Mouse (Mus musculus) liver, embryonic 12.5 days (tissue): Measurements from ENCODE around the gene Tex10. TPM values are rescaled to one million over a fixed set of nuclear protein-coding genes. Genes with fewer than 3 reads are reported as not detected.
"Not testable (repeated sequence)": the region's sequence is repeated elsewhere in the genome, so short reads cannot be mapped to it uniquely, and the experiment has no call there.

Source experiments
- ATAC-seq: fragments of 200-750 bp; cut with Nextera tagmentation; 2 replicates; pipeline ENCODE4 v1.8.0; 2017; ENCODE audit warnings: moderate number of reproducible peaks, mild to moderate bottlenecking, moderate library complexity
- H3K27ac ChIP-seq: fragments of 300-500 bp; sonication (generic); 2 replicates; pipeline ENCODE4 v1.5.1; 2016; ENCODE audit warnings: mild to moderate bottlenecking
- H3K27me3 ChIP-seq: fragments of 300-500 bp; sonication (generic); replicated peaks from 2 replicates; pipeline ENCODE4 v1.6.1; 2016; ENCODE audit warnings: mild to moderate bottlenecking, moderate library complexity
- H3K36me3 ChIP-seq: fragments of 300-500 bp; sonication (generic); 2 replicates; pipeline ENCODE4 v1.6.1; 2016; ENCODE audit warnings: mild to moderate bottlenecking, moderate library complexity
- H3K4me1 ChIP-seq: fragments of 300-500 bp; sonication (generic); 2 replicates; pipeline ENCODE4 v1.6.1; 2016
- H3K4me2 ChIP-seq: fragments of 300-500 bp; sonication (generic); 2 replicates; pipeline ENCODE4 v1.6.1; 2016; ENCODE audit warnings: mild to moderate bottlenecking, moderate library complexity
- H3K4me3 ChIP-seq: fragments of 300-500 bp; sonication (generic); 2 replicates; pipeline ENCODE4 v1.5.1; 2016; ENCODE audit warnings: mild to moderate bottlenecking, moderate library complexity
- H3K9ac ChIP-seq: fragments of 300-500 bp; sonication (generic); 2 replicates; pipeline ENCODE4 v1.6.1; 2016; ENCODE audit warnings: mild to moderate bottlenecking, moderate library complexity
- H3K9me3 ChIP-seq: fragments of 300-500 bp; sonication (generic); replicated peaks from 2 replicates; pipeline ENCODE4 v1.6.1; 2016; ENCODE audit warnings: mild to moderate bottlenecking, moderate library complexity
- WGBS: fragments of 180-500 bp; shearing (Covaris S2); methylation state at CpG from one replicate; pipeline ENCODE4 v1.1.7; 2016; ENCODE audit not compliant: insufficient replicate concordance; 5-methylcytosine and 5-hydroxymethylcytosine counted together
- polyA plus RNA-seq: library from polyadenylated mRNA; unstranded; fragments of >200 nt; fragmentation: Nextera tagmentation; extraction: Ambion mirVana; gene quantifications from 2 replicates; pipeline ENCODE4 v1.2.1, GENCODE M21; 2016

Gene Tex10
- polyA plus RNA-seq, 1 experiment from 2014 or later: 36.7 TPM

DNA sequence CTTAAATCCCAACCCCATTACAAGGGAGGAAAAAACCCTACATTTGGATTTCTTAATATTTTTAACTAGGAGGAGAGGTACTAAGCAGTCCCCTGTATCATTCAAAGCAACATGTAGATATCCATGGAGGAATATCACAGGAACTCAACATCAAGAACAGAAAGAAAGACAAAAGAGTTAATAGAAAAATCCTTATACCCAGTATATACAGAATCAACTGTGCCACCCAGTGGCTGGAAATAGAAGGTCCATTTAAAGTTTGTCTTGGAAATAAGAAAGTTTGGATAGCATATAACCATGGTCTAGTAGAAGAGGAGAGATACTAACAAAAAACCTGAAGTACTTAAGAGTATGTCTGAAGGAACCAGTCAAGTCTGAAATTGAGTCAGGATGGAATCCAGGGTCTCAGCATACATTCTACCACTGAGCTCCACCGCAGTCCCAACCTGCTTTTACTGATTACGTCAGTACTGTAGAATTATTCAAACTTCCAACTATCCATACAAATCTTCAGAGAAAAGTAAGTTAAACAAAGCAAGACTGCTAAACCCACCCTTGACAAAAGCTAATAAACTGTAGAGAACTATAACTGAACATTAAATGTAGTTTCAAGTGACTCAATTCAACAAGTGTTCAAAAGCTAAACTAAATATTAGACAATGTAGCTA is 19.0 kb downstream of the Tex10 start:
- Histone ChIP-seq H3K4me2 (no peak overlapping the region), H3K27ac (no peak overlapping the region), H3K4me1 (no peaks in the 10 kb centered on the region), H3K27me3 (no peaks in the 10 kb centered on the region), H3K9ac (no peak overlapping the region), H3K4me3 (no peak overlapping the region), H3K36me3 (peaks cover 80% of the 10 kb centered on the region), H3K9me3 (no peaks in the 10 kb centered on the region)
- no peak for ATAC-seq
- 90% methylated on average over 2 of the region's 2 CpGs for WGBS

DNA sequence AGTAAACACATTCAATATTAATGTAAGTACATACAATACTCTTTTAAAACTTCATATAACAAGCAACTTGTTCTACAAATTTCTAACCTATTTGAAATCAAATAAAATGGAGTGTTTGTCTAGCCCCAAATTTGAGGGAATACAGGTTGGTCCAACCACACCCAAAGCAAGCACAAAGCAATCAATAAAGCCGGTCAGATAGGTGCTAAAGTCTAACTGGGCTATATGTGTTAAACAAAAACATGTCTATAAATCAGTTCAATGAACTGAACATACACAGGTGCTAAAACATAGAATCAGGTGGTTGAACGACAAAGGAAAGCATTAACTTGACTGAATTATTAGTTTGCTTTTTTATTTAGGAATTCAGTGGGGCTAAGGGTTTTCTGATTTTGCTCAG is 45.2 kb downstream of the Tex10 start:
- H3K9ac ChIP-seq: no peak overlapping the region
- no peaks in the 10 kb centered on the region for H3K9me3 ChIP-seq
- WGBS: 72% methylated on average over 2 of the region's 2 CpGs
- H3K27ac ChIP-seq: no peak overlapping the region
- no peaks in the 10 kb centered on the region for H3K27me3 ChIP-seq
- no peak overlapping the region for H3K4me3 ChIP-seq
- H3K4me2 ChIP-seq: no peak overlapping the region
- H3K4me1 ChIP-seq: peaks cover 4% of the 10 kb centered on the region; the same call in 1 of the 2 replicates
- peaks cover 64% of the 10 kb centered on the region for H3K36me3 ChIP-seq
- no peak for ATAC-seq

- no peak overlapping the region for H3K27ac ChIP-seq
- no peak overlapping the region for H3K9ac ChIP-seq
- H3K4me3 ChIP-seq: no peak overlapping the region
- H3K9me3 ChIP-seq: no peaks in the 10 kb centered on the region
- no peaks in the 10 kb centered on the region for H3K27me3 ChIP-seq
- H3K4me1 ChIP-seq: peaks cover 4% of the 10 kb centered on the region; the same call in 1 of the 2 replicates
- H3K4me2 ChIP-seq: no peak overlapping the region
- H3K36me3 ChIP-seq: peaks cover 58% of the 10 kb centered on the region
- 62% methylated on average over 3 of the region's 3 CpGs for WGBS
- no peak for ATAC-seq
Measured at GRCm38 (mm10) chr4:48427413-48427812, 45.8 kb downstream of the Tex10 start.

GRCm38 (mm10) chr4:48423738-48424137 is 49.5 kb downstream of the Tex10 start:
- H3K27ac ChIP-seq: no peak overlapping the region
- no peak overlapping the region for H3K4me2 ChIP-seq
- H3K36me3 ChIP-seq: peaks cover 41% of the 10 kb centered on the region
- no peak overlapping the region for H3K9ac ChIP-seq
- no peaks in the 10 kb centered on the region for H3K9me3 ChIP-seq
- peaks cover 4% of the 10 kb centered on the region; the same call in 1 of the 2 replicates for H3K4me1 ChIP-seq
- H3K27me3 ChIP-seq: no peaks in the 10 kb centered on the region
- ATAC-seq: no peak
- H3K4me3 ChIP-seq: no peak overlapping the region
- WGBS: 40% methylated on average over 2 of the region's 2 CpGs

DNA sequence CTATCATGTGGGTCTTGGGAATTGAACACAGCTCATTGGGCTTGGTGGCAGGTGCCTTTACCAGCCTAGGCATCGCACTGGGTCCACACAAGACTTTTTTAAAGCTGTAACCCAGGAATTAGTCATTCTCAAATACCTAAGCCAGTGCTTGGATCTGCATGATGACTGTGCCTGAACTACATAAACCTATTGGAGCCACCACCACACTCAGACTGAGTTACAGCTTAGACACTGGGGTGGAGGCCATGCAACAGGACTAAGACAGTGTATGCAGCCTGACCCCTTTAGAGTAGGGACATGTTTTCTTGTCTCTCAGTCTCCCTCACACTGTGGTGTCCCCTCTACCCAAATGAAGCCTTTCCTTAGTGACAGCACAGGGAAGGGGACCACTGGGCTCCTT is 50.6 kb downstream of the Tex10 start:
- Histone ChIP-seq H3K36me3 (peaks cover 33% of the 10 kb centered on the region), H3K4me3 (no peak overlapping the region), H3K9ac (no peak overlapping the region), H3K9me3 (no peaks in the 10 kb centered on the region), H3K27ac (no peak overlapping the region), H3K4me1 (peaks cover 4% of the 10 kb centered on the region; the same call in 1 of the 2 replicates), H3K4me2 (no peak overlapping the region), H3K27me3 (no peaks in the 10 kb centered on the region)
- no peak for ATAC-seq
- WGBS: 74% methylated on average over 1 of the region's 1 CpGs

DNA sequence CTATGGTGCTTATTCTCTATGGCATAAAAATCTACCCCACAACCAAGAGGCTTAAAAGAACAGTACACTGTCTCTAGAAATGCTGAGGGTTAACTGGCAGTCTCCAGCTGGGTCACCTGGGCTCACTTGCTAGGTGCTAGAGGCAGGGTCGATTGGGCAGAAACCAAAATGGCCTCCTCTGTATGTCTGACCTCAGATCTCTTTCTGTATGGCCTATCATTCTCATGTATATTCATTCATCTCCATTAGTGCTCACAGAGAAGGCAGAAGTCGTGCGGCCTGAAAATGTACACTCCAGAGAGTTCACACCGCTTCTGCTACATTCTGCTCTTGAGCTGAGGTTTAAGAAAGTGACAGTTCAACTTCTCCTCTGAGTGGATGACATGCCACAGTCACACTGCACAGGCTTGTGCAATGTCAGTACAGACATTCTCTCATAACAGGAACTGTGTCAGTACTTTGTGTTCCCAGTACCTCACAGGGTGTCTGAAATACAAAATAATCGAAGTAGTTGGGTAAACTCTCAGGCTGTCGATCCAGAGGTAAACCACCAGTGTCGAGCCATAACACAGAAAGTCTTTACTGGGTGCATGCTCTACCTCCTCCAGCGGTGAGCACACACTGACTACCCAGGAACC is 54.3 kb downstream of the Tex10 start:
- H3K27ac ChIP-seq: no peak overlapping the region
- no peaks in the 10 kb centered on the region for H3K9me3 ChIP-seq
- ATAC-seq: no peak
- no peaks in the 10 kb centered on the region for H3K4me1 ChIP-seq
- no peak overlapping the region for H3K4me3 ChIP-seq
- H3K9ac ChIP-seq: no peak overlapping the region
- no peak overlapping the region for H3K4me2 ChIP-seq
- no peaks in the 10 kb centered on the region for H3K27me3 ChIP-seq
- 73% methylated on average over 8 of the region's 8 CpGs for WGBS
- H3K36me3 ChIP-seq: peaks cover 21% of the 10 kb centered on the region

DNA sequence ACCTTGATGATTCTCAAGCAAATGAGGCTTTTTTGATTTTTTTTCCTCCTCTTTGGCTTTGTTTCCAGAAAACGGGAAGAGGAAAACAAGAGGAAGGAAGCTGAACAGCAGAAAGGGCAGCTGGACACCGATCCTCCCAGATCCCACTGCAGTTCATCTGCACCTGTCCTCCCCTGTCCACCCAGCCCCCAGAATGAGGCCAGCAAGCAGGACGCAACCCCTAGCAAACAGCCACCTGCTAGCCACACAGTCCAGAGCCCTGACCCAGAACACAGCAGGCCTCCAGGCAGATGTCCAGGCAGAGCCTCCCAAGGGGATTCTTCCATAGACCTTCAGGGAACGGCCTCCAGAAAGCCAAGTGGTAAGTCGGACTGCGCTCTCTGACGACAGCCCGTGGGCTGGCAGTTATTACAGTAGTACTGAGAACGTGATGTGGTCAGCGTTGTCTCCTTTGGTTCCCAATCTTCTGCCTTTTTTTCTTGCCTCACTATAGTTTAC is 57.4 kb downstream of the Tex10 start:
- Histone ChIP-seq H3K4me1 (peaks cover 9% of the 10 kb centered on the region), H3K4me2 (no peak overlapping the region), H3K4me3 (no peak overlapping the region), H3K27ac (no peak overlapping the region), H3K9me3 (no peaks in the 10 kb centered on the region), H3K36me3 (peaks cover 8% of the 10 kb centered on the region; the same call in 1 of the 2 replicates), H3K27me3 (no peaks in the 10 kb centered on the region), H3K9ac (no peak overlapping the region)
- ATAC-seq: no peak
- WGBS: 83% methylated on average over 10 of the region's 10 CpGs

GRCm38 (mm10) chr4:48413473-48413872 is 59.8 kb downstream of the Tex10 start:
- WGBS: 47% methylated on average over 8 of the region's 8 CpGs
- H3K4me3 ChIP-seq: no peak overlapping the region
- peaks cover 9% of the 10 kb centered on the region for H3K4me1 ChIP-seq
- H3K27ac ChIP-seq: no peak overlapping the region
- H3K4me2 ChIP-seq: 0 out of 2 replicates have a peak overlapping the region, but pooled peaks have one; percentile 7
- no peak overlapping the region for H3K9ac ChIP-seq
- ATAC-seq: peak; percentile 88
- no peaks in the 10 kb centered on the region for H3K9me3 ChIP-seq
- H3K36me3 ChIP-seq: no peaks in the 10 kb centered on the region
- H3K27me3 ChIP-seq: no peaks in the 10 kb centered on the region

DNA sequence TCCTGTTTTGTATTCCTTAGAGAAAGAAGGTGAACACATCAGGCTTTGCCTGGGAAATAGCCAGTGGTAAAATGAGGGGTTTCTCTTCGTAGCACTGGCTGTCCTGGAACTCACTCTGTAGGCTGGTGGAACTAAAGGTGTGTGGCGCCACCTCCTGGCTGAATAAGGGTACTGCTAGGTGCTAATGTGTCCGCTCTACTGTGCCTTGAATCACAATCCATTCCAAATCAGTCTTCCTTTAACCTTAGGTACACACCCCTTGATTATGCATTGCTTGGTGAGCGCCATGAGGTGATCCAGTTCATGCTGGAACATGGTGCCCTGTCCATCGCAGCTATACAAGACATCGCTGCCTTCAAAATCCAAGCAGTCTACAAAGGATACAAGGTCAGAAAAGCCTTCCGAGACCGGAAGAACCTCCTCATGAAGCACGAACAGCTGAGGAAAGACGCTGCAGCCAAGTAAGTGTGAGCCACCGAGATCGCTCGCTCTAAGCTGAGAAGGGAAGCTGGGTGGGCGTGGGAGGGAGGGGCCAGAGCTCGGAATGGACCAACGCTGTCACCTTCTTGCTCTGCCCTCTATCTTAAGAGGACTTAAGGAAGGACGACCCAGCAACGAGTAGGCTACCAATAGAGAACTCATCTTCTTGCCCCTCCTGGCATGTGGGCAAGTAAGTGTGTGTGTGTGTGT is 65.8 kb downstream of the Tex10 start:
- Histone ChIP-seq H3K9me3 (no peaks in the 10 kb centered on the region), H3K9ac (no peak overlapping the region), H3K4me3 (no peak overlapping the region), H3K36me3 (no peaks in the 10 kb centered on the region), H3K4me2 (peak overlapping the region; percentile 47), H3K27me3 (no peaks in the 10 kb centered on the region), H3K27ac (no peak overlapping the region), H3K4me1 (no peaks in the 10 kb centered on the region)
- ATAC-seq: peak; percentile 59; the same call in 1 of the 2 replicates
- WGBS: 35% methylated on average over 18 of the region's 18 CpGs

- H3K27ac ChIP-seq, H3K4me2 ChIP-seq, H3K4me3 ChIP-seq, H3K4me1 ChIP-seq, H3K9me3 ChIP-seq, ATAC-seq, H3K27me3 ChIP-seq, H3K9ac ChIP-seq, H3K36me3 ChIP-seq: not testable (repeated sequence)
- WGBS: 67% methylated on average over 10 of the region's 10 CpGs
Measured at GRCm38 (mm10) chr4:48405724-48406491, 67.4 kb downstream of the Tex10 start.

DNA sequence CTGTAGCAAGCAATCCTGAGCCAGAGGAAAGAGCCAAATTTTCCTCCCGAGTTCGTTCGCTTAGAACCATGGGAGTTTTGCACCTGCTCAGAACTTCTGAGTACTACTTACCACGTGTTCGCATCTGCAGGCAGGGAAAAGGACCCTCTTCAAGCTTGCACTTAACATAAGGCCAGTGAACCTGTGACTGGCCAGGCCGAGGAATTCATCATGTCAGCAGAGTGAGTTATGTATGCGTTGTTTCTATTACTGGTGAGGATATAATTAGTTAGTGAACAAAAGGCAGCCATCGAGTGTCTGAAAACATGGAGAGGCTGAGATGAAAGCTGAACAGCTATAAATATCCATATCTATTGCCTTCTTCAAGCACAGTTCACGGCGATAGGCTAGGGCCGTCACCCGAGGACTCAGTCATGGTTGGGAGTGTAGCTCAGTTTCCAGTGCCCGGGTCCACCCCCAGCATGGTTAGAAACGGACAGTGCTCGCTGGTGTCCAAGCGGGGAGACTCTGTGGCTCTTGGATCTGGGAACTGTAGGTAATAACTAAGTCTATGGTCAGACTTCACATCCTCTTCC is 70.1 kb downstream of the Tex10 start:
- Histone ChIP-seq H3K27me3 (no peaks in the 10 kb centered on the region), H3K27ac (no peak overlapping the region)
- no peak for ATAC-seq

More for the DNA sequence above, 70.1 kb downstream of the Tex10 start:
- no peaks in the 10 kb centered on the region for H3K9me3 ChIP-seq
- 76% methylated on average over 16 of the region's 16 CpGs for WGBS
- H3K4me2 ChIP-seq: no peak overlapping the region
- H3K36me3 ChIP-seq: no peaks in the 10 kb centered on the region
- H3K4me3 ChIP-seq: no peak overlapping the region
- no peaks in the 10 kb centered on the region for H3K4me1 ChIP-seq
- H3K9ac ChIP-seq: no peak overlapping the region
